Mouse (Mus musculus) ES-Bruce4 (cell line): ENCODE measurements around the gene Sox5.

Experiments
- CTCF ChIP-seq: IDR thresholded peaks from one replicate; pipeline ENCODE4 v1.8.1; 2011; ENCODE audit warnings: low read depth, low read length
- POLR2A ChIP-seq: IDR thresholded peaks from one replicate; pipeline ENCODE4 v1.8.1; 2011; ENCODE audit warnings: low read length; ENCODE audit not compliant: insufficient read depth

DNA sequence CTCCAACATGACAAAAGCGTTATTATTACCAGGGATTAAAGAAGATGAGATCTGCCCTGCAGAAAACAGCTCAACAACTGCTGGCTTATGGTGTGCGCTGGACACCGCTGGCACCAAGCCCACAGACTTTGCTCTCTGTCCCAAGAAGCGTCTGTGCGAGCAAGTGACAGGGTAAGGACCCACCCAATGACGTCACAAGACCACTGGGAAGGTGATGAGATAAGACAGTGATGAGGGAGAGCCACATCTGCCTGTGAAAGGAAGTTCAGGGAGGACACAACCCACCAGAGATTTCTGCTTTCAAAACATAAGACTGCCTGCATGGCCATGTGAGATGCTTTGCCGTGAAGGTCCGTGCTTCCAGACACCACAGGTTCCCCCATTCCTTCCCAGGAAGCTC is 525.3 kb downstream of the Sox5 start:
- TF ChIP-seq CTCF (no peak), POLR2A (no peak)
